22 mouse cellular contexts compared by ENCODE assay signal in genomic region chr15:102937036-102937666, GRCm38 (mm10). TPM values are rescaled to one million over a fixed set of nuclear protein-coding genes. Genes with fewer than 3 reads are reported as not detected.
DNase-seq lines count a peak whose midpoint lies in the region; ATAC-seq and TF ChIP-seq lines count a peak whose summit lies in the region.
"Had no signal": no experiment of that assay in that cellular context is flagged by ENCODE, and none has a peak within 500 bp of the region (broad histone marks: within the 10 kb centered on the region; RNA-seq: fewer than 3 reads in every experiment).

No protein-coding gene starts in this region.

- H3K27ac ChIP-seq in hindbrain, embryonic 10.5 days = no peak overlapping the region
- no peak overlapping the region for H3K27ac ChIP-seq in hindbrain, embryonic 13.5 days
- no peak overlapping the region for H3K27ac ChIP-seq in embryonic facial prominence, embryonic 15.5 days (replicated peaks)
- H3K27ac ChIP-seq: hindbrain, embryonic 15.5 days; layer of hippocampus, adult 2 months; liver, embryonic 12.5 days; lung, embryonic 15.5 days had no signal

- H3K9me3 ChIP-seq in hindbrain, embryonic 10.5 days = no peaks in the 10 kb centered on the region
- H3K9me3 ChIP-seq in hindbrain, embryonic 13.5 days = no peaks in the 10 kb centered on the region
- H3K9me3 ChIP-seq in embryonic facial prominence, embryonic 15.5 days (replicated peaks) = no peaks in the 10 kb centered on the region
- H3K9me3 ChIP-seq: hindbrain, embryonic 15.5 days; liver, embryonic 12.5 days; lung, embryonic 15.5 days had no signal

- H3K79me2 ChIP-seq in myocyte (ENCODE audit: control insufficient read depth, insufficient read depth) = no peaks in the 10 kb centered on the region

- no peaks in the 10 kb centered on the region for H3K36me3 ChIP-seq in hindbrain, embryonic 10.5 days
- no peaks in the 10 kb centered on the region for H3K36me3 ChIP-seq in hindbrain, embryonic 13.5 days
- no peaks in the 10 kb centered on the region for H3K36me3 ChIP-seq in embryonic facial prominence, embryonic 15.5 days
- no peaks in the 10 kb centered on the region for H3K36me3 ChIP-seq in myocyte (ENCODE audit: control insufficient read depth, insufficient read depth)
- H3K36me3 ChIP-seq: hindbrain, embryonic 15.5 days; liver, embryonic 12.5 days; lung, embryonic 15.5 days had no signal

- DNase-seq in hindbrain, embryonic 10.5 days (ENCODE audit: low spot score) = peak; percentile 60
- DNase-seq in ES-CJ7 (ENCODE audit: low read depth, low spot score) = peak; percentile 42
- DNase-seq in right cerebral cortex, postnatal 4 days = no peak
- no peak for DNase-seq in urinary bladder, postnatal 4 days (ENCODE audit: low spot score in 2 of 2)
- no peak for DNase-seq in adrenal gland, adult 2 months
- DNase-seq: B cell, adult 2 months; cerebellum, postnatal 14 days; right cerebral cortex, postnatal 25 days had no signal

- peak; percentile 5 for TF ChIP-seq POLR2A in myocyte (IDR thresholded peaks at IDR 0.05; ENCODE audit: insufficient read length, low read depth)

- H3K4me2 ChIP-seq in hindbrain, embryonic 13.5 days = no peak overlapping the region
- H3K4me2 ChIP-seq in embryonic facial prominence, embryonic 15.5 days (replicated peaks) = no peak overlapping the region
- H3K4me2 ChIP-seq in myocyte (ENCODE audit: low read depth) = peak overlapping the region; percentile 72
- H3K4me2 ChIP-seq: hindbrain, embryonic 15.5 days; liver, embryonic 12.5 days; lung, embryonic 15.5 days had no signal

- peaks cover 5% of the 10 kb centered on the region; the same call in 1 of the 2 replicates for H3K4me1 ChIP-seq in hindbrain, embryonic 10.5 days (replicated peaks)
- no peaks in the 10 kb centered on the region for H3K4me1 ChIP-seq in hindbrain, embryonic 13.5 days (replicated peaks)
- H3K4me1 ChIP-seq in embryonic facial prominence, embryonic 15.5 days = peaks cover 8% of the 10 kb centered on the region; the same call in 1 of the 2 replicates
- H3K4me1 ChIP-seq: hindbrain, embryonic 15.5 days; liver, embryonic 12.5 days had no signal

- H3K27me3 ChIP-seq in hindbrain, embryonic 10.5 days (ENCODE audit: insufficient read depth, poor library complexity, severe bottlenecking) = peaks cover 100% of the 10 kb centered on the region
- H3K27me3 ChIP-seq in hindbrain, embryonic 13.5 days = peaks cover 100% of the 10 kb centered on the region
- H3K27me3 ChIP-seq in embryonic facial prominence, embryonic 15.5 days = peaks cover 99% of the 10 kb centered on the region
- no peaks in the 10 kb centered on the region for H3K27me3 ChIP-seq in myocyte (ENCODE audit: control insufficient read depth, insufficient read depth, insufficient read length)

- H3K4me3 ChIP-seq in hindbrain, embryonic 10.5 days = no peak overlapping the region
- no peak overlapping the region for H3K4me3 ChIP-seq in hindbrain, embryonic 13.5 days
- peak overlapping the region; percentile 10; the same call in 1 of the 2 replicates for H3K4me3 ChIP-seq in embryonic facial prominence, embryonic 15.5 days (replicated peaks)
- peak overlapping the region; percentile 31 for H3K4me3 ChIP-seq in myocyte
- H3K4me3 ChIP-seq: hindbrain, embryonic 15.5 days; layer of hippocampus, adult 2 months; liver, embryonic 12.5 days; lung, embryonic 15.5 days had no signal

- peak overlapping the region; percentile 18 for H3ac ChIP-seq in myocyte (ENCODE audit: control insufficient read depth, insufficient read length)

- no peak for ATAC-seq in hindbrain, embryonic 13.5 days (ENCODE audit: low FRiP score)
- ATAC-seq in embryonic facial prominence, embryonic 15.5 days (ENCODE audit: insufficient number of reproducible peaks, low FRiP score, low TSS enrichment, low read depth) = no peak
- ATAC-seq: activated CD4-positive, CD25-positive, alpha-beta regulatory T cell, adult 4 months; liver, embryonic 12.5 days; midbrain, embryonic 16.5 days had no signal

- no peak overlapping the region for H3K9ac ChIP-seq in hindbrain, embryonic 13.5 days
- no peak overlapping the region for H3K9ac ChIP-seq in embryonic facial prominence, embryonic 15.5 days
- H3K9ac ChIP-seq: hindbrain, embryonic 15.5 days; liver, embryonic 12.5 days; lung, embryonic 15.5 days had no signal

- WGBS in hindbrain, embryonic 10.5 days = 1% methylated on average over 50 of the region's 50 CpGs
- WGBS in hindbrain, embryonic 13.5 days = 1% methylated on average over 50 of the region's 50 CpGs
- 2% methylated on average over 50 of the region's 50 CpGs for WGBS in embryonic facial prominence, embryonic 15.5 days

TF ChIP-seq in myocyte, 11 proteins besides CTCF, POLR2A, EP300 and RAD21:
- TF ChIP-seq MYOD1 (IDR thresholded peaks at IDR 0.05; ENCODE audit: control insufficient read depth in 1 of 3, insufficient read length in 2 of 3, low read depth in 2 of 3) (peak in 1 of 3 experiments; percentile 26), SRF (IDR thresholded peaks at IDR 0.05; ENCODE audit: control insufficient read depth, insufficient read length, low read depth) (no peak), MYOG (IDR thresholded peaks at IDR 0.05; ENCODE audit: control insufficient read depth in 1 of 3, insufficient read depth in 1 of 3, insufficient read length in 2 of 3, low read depth in 2 of 3) (no peak)

RNA-seq across cellular contexts. Expression of gene Hoxc12, which starts 0.6 kb away (rescaled TPM):
- polyA plus RNA-seq in hindbrain, embryonic 10.5 days (2016; fragmentation: Nextera tagmentation; extraction: Ambion mirVana) = not detected in 2 replicates
- not detected in 2 replicates for polyA plus RNA-seq in hindbrain, embryonic 13.5 days (2015; fragmentation: Nextera tagmentation; extraction: Ambion mirVana)
- polyA plus RNA-seq in embryonic facial prominence, embryonic 15.5 days (2015; fragmentation: Nextera tagmentation; extraction: Ambion mirVana) = 0.21 TPM in 1 of 2 replicates, not detected in the other
- polyA plus RNA-seq in myocyte (2012; fragmentation: generic; extraction: Trizol) = 5.6 TPM
- total RNA-seq in adrenal gland, adult 2 months (2021) = not detected
- polyA plus RNA-seq in adrenal gland, adult 2 months (2012; rRNA removed) = not detected in 2 replicates
- total RNA-seq: granulocyte monocyte progenitor cell, adult 5-6 weeks; layer of hippocampus, adult 2 months; left cerebral cortex, adult 8-10 months had no signal
- polyA plus RNA-seq: activated CD4-positive, CD25-positive, alpha-beta regulatory T cell, adult 4 months; embryonic facial prominence, embryonic 11.5 days; heart, embryonic 16.5 days; hindbrain, embryonic 15.5 days; kidney, embryonic 16.5 days; liver, embryonic 12.5 days; lung, embryonic 15.5 days; midbrain, embryonic 16.5 days had no signal

RNA-seq across cellular contexts. Expression of gene Hoxc13, which starts 16.2 kb away (rescaled TPM):
- 0.09 and 0.16 TPM in 2 replicates for polyA plus RNA-seq in hindbrain, embryonic 10.5 days (2016; fragmentation: Nextera tagmentation; extraction: Ambion mirVana)
- polyA plus RNA-seq in hindbrain, embryonic 13.5 days (2015; fragmentation: Nextera tagmentation; extraction: Ambion mirVana) = not detected in 2 replicates
- 4.0 and 5.2 TPM in 2 replicates for polyA plus RNA-seq in embryonic facial prominence, embryonic 15.5 days (2015; fragmentation: Nextera tagmentation; extraction: Ambion mirVana)
- polyA plus RNA-seq in myocyte (2012; fragmentation: generic; extraction: Trizol) = 5.8 TPM
- total RNA-seq in adrenal gland, adult 2 months (2021) = not detected
- not detected in 2 replicates for polyA plus RNA-seq in adrenal gland, adult 2 months (2012; rRNA removed)
- total RNA-seq: granulocyte monocyte progenitor cell, adult 5-6 weeks; layer of hippocampus, adult 2 months; left cerebral cortex, adult 8-10 months had no signal
- polyA plus RNA-seq: activated CD4-positive, CD25-positive, alpha-beta regulatory T cell, adult 4 months; heart, embryonic 16.5 days; hindbrain, embryonic 15.5 days; kidney, embryonic 16.5 days; liver, embryonic 12.5 days; lung, embryonic 15.5 days; midbrain, embryonic 16.5 days had no signal

RNA-seq across cellular contexts. Expression of gene Hoxc11, which starts 17.1 kb away (rescaled TPM):
- not detected in 2 replicates for polyA plus RNA-seq in hindbrain, embryonic 10.5 days (2016; fragmentation: Nextera tagmentation; extraction: Ambion mirVana)
- polyA plus RNA-seq in hindbrain, embryonic 13.5 days (2015; fragmentation: Nextera tagmentation; extraction: Ambion mirVana) = not detected in 2 replicates
- polyA plus RNA-seq in embryonic facial prominence, embryonic 15.5 days (2015; fragmentation: Nextera tagmentation; extraction: Ambion mirVana) = not detected in 2 replicates
- polyA plus RNA-seq in myocyte (2012; fragmentation: generic; extraction: Trizol) = 20.5 TPM
- total RNA-seq in adrenal gland, adult 2 months (2021) = not detected
- not detected in 2 replicates for polyA plus RNA-seq in adrenal gland, adult 2 months (2012; rRNA removed)
- total RNA-seq: granulocyte monocyte progenitor cell, adult 5-6 weeks; layer of hippocampus, adult 2 months; left cerebral cortex, adult 8-10 months had no signal
- polyA plus RNA-seq: activated CD4-positive, CD25-positive, alpha-beta regulatory T cell, adult 4 months; embryonic facial prominence, embryonic 11.5 days; heart, embryonic 16.5 days; hindbrain, embryonic 15.5 days; liver, embryonic 12.5 days; lung, embryonic 15.5 days; midbrain, embryonic 16.5 days had no signal

RNA-seq across cellular contexts. Expression of gene Hoxc10, which starts 29.4 kb away (rescaled TPM):
- not detected in 2 replicates for polyA plus RNA-seq in hindbrain, embryonic 10.5 days (2016; fragmentation: Nextera tagmentation; extraction: Ambion mirVana)
- polyA plus RNA-seq in hindbrain, embryonic 13.5 days (2015; fragmentation: Nextera tagmentation; extraction: Ambion mirVana) = not detected in 2 replicates
- not detected in 2 replicates for polyA plus RNA-seq in embryonic facial prominence, embryonic 15.5 days (2015; fragmentation: Nextera tagmentation; extraction: Ambion mirVana)
- 43.5 TPM for polyA plus RNA-seq in myocyte (2012; fragmentation: generic; extraction: Trizol)
- under 1 TPM; 0.31 to 0.43 TPM for total RNA-seq in adrenal gland, adult 2 months (2021)
- polyA plus RNA-seq in adrenal gland, adult 2 months (2012; rRNA removed) = 0.10 TPM in 1 of 2 replicates, not detected in the other
- total RNA-seq: granulocyte monocyte progenitor cell, adult 5-6 weeks; layer of hippocampus, adult 2 months; left cerebral cortex, adult 8-10 months had no signal
- polyA plus RNA-seq: activated CD4-positive, CD25-positive, alpha-beta regulatory T cell, adult 4 months; embryonic facial prominence, embryonic 11.5 days; heart, embryonic 16.5 days; hindbrain, embryonic 15.5 days; liver, embryonic 12.5 days; lung, embryonic 15.5 days; midbrain, embryonic 16.5 days had no signal

RNA-seq across cellular contexts. Expression of gene Hoxc5, which starts 30.1 kb away (rescaled TPM):
- 0.37 and 10.8 TPM in 2 replicates for polyA plus RNA-seq in hindbrain, embryonic 10.5 days (2016; fragmentation: Nextera tagmentation; extraction: Ambion mirVana)
- polyA plus RNA-seq in hindbrain, embryonic 13.5 days (2015; fragmentation: Nextera tagmentation; extraction: Ambion mirVana) = 32.3 and 39.2 TPM in 2 replicates
- polyA plus RNA-seq in embryonic facial prominence, embryonic 15.5 days (2015; fragmentation: Nextera tagmentation; extraction: Ambion mirVana) = 2.0 and 2.1 TPM in 2 replicates
- polyA plus RNA-seq in myocyte (2012; fragmentation: generic; extraction: Trizol) = 1.2 TPM
- 10 to 100 TPM in 1 of 2 experiments, 1 to 10 TPM in 1; 6.7 to 10.3 TPM for total RNA-seq in adrenal gland, adult 2 months (2021)
- 7.0 and 7.5 TPM in 2 replicates for polyA plus RNA-seq in adrenal gland, adult 2 months (2012; rRNA removed)
- total RNA-seq: granulocyte monocyte progenitor cell, adult 5-6 weeks; layer of hippocampus, adult 2 months; left cerebral cortex, adult 8-10 months had no signal
- polyA plus RNA-seq: activated CD4-positive, CD25-positive, alpha-beta regulatory T cell, adult 4 months; midbrain, embryonic 16.5 days had no signal

Comparison
In these comparisons a context has a peak if more than half of its experiments do, and no peak if none do; other contexts are left out.
1. DNase-seq: peak in hindbrain, embryonic 10.5 days (single experiment) and ES-CJ7 (single experiment); none in right cerebral cortex, postnatal 4 days (single experiment), urinary bladder, postnatal 4 days (0 of 2) and adrenal gland, adult 2 months (single experiment).
2. H3K4me3 ChIP-seq: peak in embryonic facial prominence, embryonic 15.5 days (single experiment) and myocyte (single experiment); none in hindbrain, embryonic 10.5 days (single experiment) and hindbrain, embryonic 13.5 days (single experiment).
3. RNA of gene Hoxc11, which starts 17.1 kb away (polyA plus RNA-seq): 20.5 TPM in myocyte (single experiment); not detected in hindbrain, embryonic 10.5 days, not detected in hindbrain, embryonic 13.5 days, not detected in embryonic facial prominence, embryonic 15.5 days and not detected in adrenal gland, adult 2 months; every median in the first group is over 10 times any median in the second.